Mouse (Mus musculus) small intestine, adult 2 months (tissue): ENCODE measurements at regions not wholly inside any gene's neighbourhood (a gene's known extent, or its start where the extent isn't known, plus 50 kb on each side); places are given as distances from the start of the nearest gene placed in this dataset.
A peak's percentile ranks its signal among the peaks of the same experiment; 100 is the strongest.

Experiments
- H3K27ac ChIP-seq: fragments of 200-500 bp; 2 replicates; pipeline ENCODE4 v1.5.1; 2012; ENCODE audit warnings: low read depth, low read length, control low read depth, inconsistent platforms; ENCODE audit not compliant: insufficient read depth
- H3K27me3 ChIP-seq: fragments of 200-500 bp; 2 replicates; pipeline ENCODE4 v1.6.1; 2012; ENCODE audit warnings: mild to moderate bottlenecking, moderate library complexity, low read length, inconsistent platforms; ENCODE audit not compliant: control insufficient read depth, insufficient read depth
- H3K36me3 ChIP-seq: fragments of 200-500 bp; 2 replicates; pipeline ENCODE4 v1.6.1; 2012; ENCODE audit warnings: mild to moderate bottlenecking, low read length, control low read depth, inconsistent platforms; ENCODE audit not compliant: control insufficient read depth, insufficient read depth
- H3K4me1 ChIP-seq: fragments of 200-500 bp; 2 replicates; pipeline ENCODE4 v1.6.1; 2012; ENCODE audit warnings: low read length, inconsistent platforms, mixed read lengths; ENCODE audit not compliant: control insufficient read depth, insufficient read depth, insufficient read length
- H3K4me3 ChIP-seq: fragments of 200-500 bp; 2 replicates; pipeline ENCODE4 v1.5.1; 2012; ENCODE audit warnings: low read depth, mild to moderate bottlenecking, control low read depth, inconsistent platforms, low read length, moderate library complexity
- CTCF ChIP-seq: fragments of 200-500 bp; IDR thresholded peaks from 2 replicates; pipeline ENCODE4 v1.5.1; 2012; ENCODE audit warnings: low read depth, mild to moderate bottlenecking, control low read depth, inconsistent platforms, low read length, moderate library complexity, mixed read lengths; ENCODE audit not compliant: insufficient replicate concordance, insufficient read length; ENCODE audit errors: extremely low read depth
- POLR2A ChIP-seq: fragments of 200-500 bp; IDR thresholded peaks from 2 replicates; pipeline ENCODE4 v1.6.1; 2012; ENCODE audit warnings: low read depth, mild to moderate bottlenecking, control low read depth, inconsistent platforms, low read length, moderate library complexity
- WGBS: fragments of 180-500 bp; shearing (Covaris S2); methylation state at CpG from one replicate; pipeline ENCODE4 v1.1.7; 2018; 5-methylcytosine and 5-hydroxymethylcytosine counted together

DNA sequence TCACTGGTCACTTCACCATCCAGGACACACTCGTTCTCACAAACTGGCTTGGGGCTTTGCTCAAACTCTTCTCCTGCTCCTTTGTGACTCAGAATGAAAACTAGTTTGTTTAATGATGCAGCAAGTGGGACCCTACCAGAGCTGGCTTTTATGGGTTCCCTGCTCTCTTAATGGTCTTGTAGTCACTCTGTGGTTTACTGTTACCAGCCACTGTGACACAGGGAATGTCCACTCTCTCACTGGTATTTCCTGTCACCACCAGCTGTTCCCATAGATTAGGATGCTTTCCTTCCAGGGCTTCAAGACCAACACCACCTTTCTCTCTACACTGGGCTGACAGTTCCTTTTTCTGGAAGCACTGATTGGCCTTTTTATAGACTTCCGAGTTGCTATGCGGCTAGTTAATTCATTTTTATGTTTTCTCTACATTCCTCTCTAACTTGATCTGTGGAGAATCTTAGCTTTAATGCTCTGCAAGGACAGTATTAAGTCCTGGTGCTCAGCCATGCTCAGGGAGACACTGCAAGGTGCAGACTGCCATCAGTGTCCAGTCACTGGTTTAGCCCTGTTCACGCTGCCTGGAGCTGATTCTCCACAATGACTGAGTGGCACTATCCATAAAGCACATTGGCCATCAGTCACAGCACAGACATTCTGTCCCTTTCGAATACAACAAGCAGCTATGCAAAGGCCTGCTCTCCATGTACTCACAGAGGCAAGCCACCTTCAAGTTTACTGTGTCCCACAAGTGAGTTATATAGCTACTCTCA is 149.2 kb upstream of the Klf14 start:
- H3K36me3 ChIP-seq: peaks cover 17% of the 10 kb centered on the region
- WGBS: 81% methylated on average over 5 of the region's 5 CpGs

DNA sequence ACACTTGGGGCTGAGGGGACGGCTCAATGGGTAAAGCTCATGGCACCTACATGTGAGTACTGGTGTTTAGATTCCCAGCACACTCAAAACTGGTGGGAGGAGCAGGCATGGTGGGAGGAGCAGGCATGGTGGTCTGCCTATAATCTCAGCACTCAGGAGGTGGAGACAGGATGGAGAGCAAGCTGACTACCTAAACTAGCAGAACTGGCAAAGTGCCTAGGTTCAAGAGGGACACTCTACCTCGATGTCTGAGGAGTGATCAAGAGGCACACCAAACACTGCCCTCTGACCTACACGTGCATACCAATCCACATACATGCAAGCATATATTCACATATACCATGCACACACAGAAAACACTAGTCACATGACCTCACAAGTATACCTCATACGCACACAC is 150.7 kb upstream of the Klf14 start:
- peaks cover 12% of the 10 kb centered on the region for H3K36me3 ChIP-seq
- no peaks in the 10 kb centered on the region for H3K27me3 ChIP-seq
- no peak overlapping the region for H3K27ac ChIP-seq
- WGBS: 77% methylated on average over 4 of the region's 4 CpGs
- H3K4me1 ChIP-seq: peaks cover 29% of the 10 kb centered on the region
- TF ChIP-seq POLR2A (no peak), CTCF (no peak)
- no peak overlapping the region for H3K4me3 ChIP-seq

More for the DNA sequence above, 149.2 kb upstream of the Klf14 start:
- H3K27ac ChIP-seq: no peak overlapping the region
- H3K4me1 ChIP-seq: peaks cover 20% of the 10 kb centered on the region
- no peaks in the 10 kb centered on the region for H3K27me3 ChIP-seq
- H3K4me3 ChIP-seq: no peak overlapping the region
- TF ChIP-seq CTCF (no peak), POLR2A (no peak)

DNA sequence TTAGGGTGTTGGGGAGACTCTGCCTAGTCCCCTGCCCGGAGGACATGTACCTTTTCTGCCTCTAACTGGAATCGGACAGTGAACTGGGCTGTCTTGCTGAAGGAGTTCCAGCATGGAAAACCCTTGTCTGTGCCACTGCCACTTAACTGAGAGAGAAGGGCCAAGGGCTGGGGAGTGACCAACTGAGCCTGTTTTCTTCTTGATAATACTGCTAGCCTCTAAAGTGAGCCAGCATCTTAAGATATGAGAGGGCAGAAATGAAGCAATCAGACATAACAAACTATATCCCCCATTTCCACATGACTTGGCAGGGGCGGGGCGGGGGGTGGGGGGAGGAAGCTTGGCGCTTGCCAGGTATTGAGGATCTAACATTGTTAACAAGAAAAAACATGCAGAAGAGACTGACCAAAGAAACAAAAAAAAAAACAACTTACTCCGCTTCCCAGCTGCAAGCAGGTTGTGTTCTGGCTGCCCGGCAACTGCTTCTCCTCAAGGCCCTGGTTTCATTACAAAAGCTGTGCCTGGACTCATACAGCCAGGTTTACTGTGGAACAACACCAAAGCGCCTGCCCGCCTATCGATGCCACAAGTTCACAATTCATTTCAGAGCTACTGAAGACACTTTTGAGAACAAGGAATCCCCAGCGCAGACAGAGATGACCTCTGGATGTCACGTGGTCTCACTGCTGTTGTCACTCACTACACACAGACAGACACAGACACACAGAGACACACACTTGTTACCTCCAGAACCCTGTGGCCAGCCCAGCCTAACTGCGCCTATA is 153.6 kb upstream of the Klf14 start:
- H3K4me3 ChIP-seq: no peak overlapping the region
- 0 out of 2 replicates have a peak overlapping the region, but pooled peaks have one; percentile 6 for H3K27ac ChIP-seq
- peaks cover 35% of the 10 kb centered on the region for H3K4me1 ChIP-seq
- H3K36me3 ChIP-seq: no peaks in the 10 kb centered on the region; the same call in none of the 2 replicates
- H3K27me3 ChIP-seq: no peaks in the 10 kb centered on the region
- TF ChIP-seq CTCF: no peak
- TF ChIP-seq POLR2A: no peak
- WGBS: 63% methylated on average over 13 of the region's 13 CpGs

- no peaks in the 10 kb centered on the region; the same call in none of the 2 replicates for H3K36me3 ChIP-seq
- peaks cover 32% of the 10 kb centered on the region for H3K4me1 ChIP-seq
- TF ChIP-seq POLR2A (no peak), CTCF (no peak)
- no peaks in the 10 kb centered on the region for H3K27me3 ChIP-seq
- peak overlapping the region; percentile 35 for H3K27ac ChIP-seq
- peak overlapping the region; percentile 31 for H3K4me3 ChIP-seq
- 79% methylated on average over 21 of the region's 21 CpGs for WGBS
Measured at GRCm38 (mm10) chr6:31113558-31114326, 154.9 kb upstream of the Klf14 start.

- 31% methylated on average over 19 of the region's 19 CpGs for WGBS
Measured at GRCm38 (mm10) chr6:31114336-31115335, 155.8 kb upstream of the Klf14 start.

GRCm38 (mm10) chr6:31115566-31115965 is 156.7 kb upstream of the Klf14 start:
- H3K27ac ChIP-seq: peak overlapping the region; percentile 31
- no peak for TF ChIP-seq CTCF
- TF ChIP-seq POLR2A: no peak
- H3K4me3 ChIP-seq: no peak overlapping the region
- H3K36me3 ChIP-seq: peaks cover 6% of the 10 kb centered on the region
- H3K27me3 ChIP-seq: no peaks in the 10 kb centered on the region
- peaks cover 32% of the 10 kb centered on the region for H3K4me1 ChIP-seq
- 54% methylated on average over 4 of the region's 4 CpGs for WGBS

More at GRCm38 (mm10) chr6:31114336-31115335, 155.8 kb upstream of the Klf14 start:
- H3K4me3 ChIP-seq: peak overlapping the region; percentile 57
- TF ChIP-seq CTCF (no peak), POLR2A (no peak)
- no peaks in the 10 kb centered on the region; the same call in none of the 2 replicates for H3K36me3 ChIP-seq
- no peaks in the 10 kb centered on the region for H3K27me3 ChIP-seq
- H3K27ac ChIP-seq: peak overlapping the region; percentile 85
- H3K4me1 ChIP-seq: peaks cover 32% of the 10 kb centered on the region
